Mouse (Mus musculus) hindbrain, embryonic 13.5 days (tissue): ENCODE data around the gene Acaa1b. TPM values are rescaled to one million over a fixed set of nuclear protein-coding genes. Genes with fewer than 3 reads are reported as not detected.

Source experiments
- ATAC-seq: fragments of 200-750 bp; cut with Nextera tagmentation; 2 replicates; pipeline ENCODE4 v1.8.0; 2017; ENCODE audit warnings: moderate TSS enrichment; ENCODE audit not compliant: low FRiP score
- H3K27ac ChIP-seq: fragments of 300-500 bp; sonication (generic); 2 replicates; pipeline ENCODE4 v1.5.1; 2015; ENCODE audit warnings: inconsistent platforms, mild to moderate bottlenecking, moderate library complexity
- H3K27me3 ChIP-seq: fragments of 300-500 bp; sonication (generic); 2 replicates; pipeline ENCODE4 v1.6.1; 2015; ENCODE audit warnings: mild to moderate bottlenecking, inconsistent platforms
- H3K36me3 ChIP-seq: fragments of 300-500 bp; sonication (generic); 2 replicates; pipeline ENCODE4 v1.6.1; 2015; ENCODE audit warnings: mild to moderate bottlenecking, inconsistent platforms
- H3K4me1 ChIP-seq: fragments of 300-500 bp; sonication (generic); replicated peaks from 2 replicates; pipeline ENCODE4 v1.6.1; 2015; ENCODE audit warnings: inconsistent platforms
- H3K4me2 ChIP-seq: fragments of 300-500 bp; sonication (generic); 2 replicates; pipeline ENCODE4 v1.6.1; 2015; ENCODE audit warnings: inconsistent platforms, mild to moderate bottlenecking, moderate library complexity
- H3K4me3 ChIP-seq: fragments of 300-500 bp; sonication (generic); 2 replicates; pipeline ENCODE4 v1.5.1; 2015; ENCODE audit warnings: mild to moderate bottlenecking, inconsistent platforms
- H3K9ac ChIP-seq: fragments of 300-500 bp; sonication (generic); 2 replicates; pipeline ENCODE4 v1.6.1; 2015; ENCODE audit warnings: mild to moderate bottlenecking, inconsistent platforms
- H3K9me3 ChIP-seq: fragments of 300-500 bp; sonication (generic); 2 replicates; pipeline ENCODE4 v1.6.1; 2016; ENCODE audit warnings: inconsistent platforms
- WGBS: fragments of 180-500 bp; shearing (Covaris S2); methylation state at CpG from one replicate; pipeline ENCODE4 v1.1.7; 2015; 5-methylcytosine and 5-hydroxymethylcytosine counted together
- polyA plus RNA-seq: library from polyadenylated mRNA; unstranded; fragments of >200 nt; fragmentation: Nextera tagmentation; extraction: Ambion mirVana; gene quantifications from 2 replicates; pipeline ENCODE4 v1.2.1, GENCODE M21; 2015

Gene Acaa1b
- polyA plus RNA-seq, 1 experiment from 2014 or later: 1.8 TPM

DNA sequence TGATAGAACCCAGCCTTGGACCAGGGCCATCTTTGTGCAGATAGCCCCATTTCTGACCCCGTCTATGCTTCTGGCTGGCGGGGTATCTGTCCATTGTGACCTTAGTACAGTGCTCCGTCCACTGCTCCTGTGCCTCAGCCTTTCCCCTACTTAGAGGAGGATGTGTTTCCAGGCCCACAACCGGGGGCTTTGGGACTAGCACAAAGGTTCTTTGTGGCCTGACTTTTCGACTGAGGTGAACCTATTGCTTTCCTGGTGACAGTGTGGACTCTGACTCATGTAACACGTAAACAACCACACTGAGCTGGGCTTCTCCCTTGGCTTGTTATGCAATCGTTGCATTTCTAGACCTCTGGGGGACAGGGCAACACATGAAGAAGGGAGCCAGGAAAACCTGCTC is 7.8 kb upstream of the Acaa1b start:
- Histone ChIP-seq H3K9me3 (no peaks in the 10 kb centered on the region; the same call in 1 of the 2 replicates), H3K27ac (no peak overlapping the region), H3K4me1 (no peaks in the 10 kb centered on the region), H3K4me3 (no peak overlapping the region), H3K27me3 (no peaks in the 10 kb centered on the region), H3K9ac (no peak overlapping the region), H3K36me3 (no peaks in the 10 kb centered on the region), H3K4me2 (no peak overlapping the region)
- no peak for ATAC-seq
- WGBS: 88% methylated on average over 7 of the region's 7 CpGs

DNA sequence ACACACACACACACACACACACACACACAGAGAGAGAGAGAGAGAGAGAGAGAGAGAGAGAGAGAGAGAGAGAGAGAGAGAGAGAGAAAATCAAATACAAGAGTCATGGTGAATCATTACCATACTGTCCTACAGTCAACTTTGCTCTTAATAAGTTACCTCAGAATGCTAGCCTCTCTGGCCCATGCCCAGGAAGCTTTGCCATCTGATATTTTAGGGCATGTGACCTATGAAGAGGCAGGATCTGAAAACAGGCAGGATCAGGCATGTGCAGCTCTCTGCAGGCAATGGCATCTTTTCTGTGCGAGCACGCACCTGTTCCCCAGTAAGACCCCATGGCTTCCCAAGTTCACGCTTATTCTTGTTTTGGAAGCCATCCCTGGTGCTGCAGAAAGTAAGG is 3.8 kb upstream of the Acaa1b start:
- Histone ChIP-seq H3K4me3 (no peak overlapping the region), H3K4me1 (no peaks in the 10 kb centered on the region; the same call in 1 of the 2 replicates), H3K27me3 (peaks cover 17% of the 10 kb centered on the region), H3K36me3 (no peaks in the 10 kb centered on the region), H3K9ac (no peak overlapping the region), H3K9me3 (no peaks in the 10 kb centered on the region), H3K4me2 (no peak overlapping the region), H3K27ac (no peak overlapping the region)
- 95% methylated on average over 3 of the region's 3 CpGs for WGBS
- no peak for ATAC-seq

DNA sequence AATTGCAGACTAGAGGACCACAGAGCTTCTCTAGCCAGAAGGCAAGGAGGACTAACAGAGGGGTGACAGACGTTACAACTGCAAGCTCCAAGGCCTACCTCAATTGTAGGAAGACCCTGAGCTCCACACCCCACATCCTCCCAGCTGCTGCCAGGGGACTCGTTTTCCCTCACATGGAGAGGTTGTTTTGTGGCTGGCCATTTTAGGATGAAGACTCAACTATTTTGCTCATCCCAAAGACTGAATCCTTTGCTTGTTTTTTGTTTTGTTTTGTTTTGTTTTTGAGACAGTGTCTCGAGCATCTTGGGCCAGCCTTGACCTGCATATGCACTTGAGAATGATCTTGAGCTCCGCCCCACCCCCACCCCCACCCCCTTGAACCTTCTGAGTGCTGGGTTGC is 2.0 kb upstream of the Acaa1b start, which contains the start of gene Gm47289:
Gene Gm47289, plus strand, starts transcription at position 301 of the 400 bp plus-strand sequence.
- 55% methylated on average over 4 of the region's 4 CpGs for WGBS
- H3K9ac ChIP-seq: no peak within 1 kb of the TSS
- no peaks in the 10 kb centered on the region for H3K9me3 ChIP-seq
- H3K4me2 ChIP-seq: no peak within 1 kb of the TSS
- H3K27ac ChIP-seq: no peak within 1 kb of the TSS
- H3K27me3 ChIP-seq: peaks cover 28% of the 10 kb centered on the region
- H3K4me1 ChIP-seq: no peaks in the 10 kb centered on the region; the same call in 1 of the 2 replicates
- ATAC-seq: no peak
- H3K36me3 ChIP-seq: no peaks in the 10 kb centered on the region
- no peak within 1 kb of the TSS for H3K4me3 ChIP-seq

DNA sequence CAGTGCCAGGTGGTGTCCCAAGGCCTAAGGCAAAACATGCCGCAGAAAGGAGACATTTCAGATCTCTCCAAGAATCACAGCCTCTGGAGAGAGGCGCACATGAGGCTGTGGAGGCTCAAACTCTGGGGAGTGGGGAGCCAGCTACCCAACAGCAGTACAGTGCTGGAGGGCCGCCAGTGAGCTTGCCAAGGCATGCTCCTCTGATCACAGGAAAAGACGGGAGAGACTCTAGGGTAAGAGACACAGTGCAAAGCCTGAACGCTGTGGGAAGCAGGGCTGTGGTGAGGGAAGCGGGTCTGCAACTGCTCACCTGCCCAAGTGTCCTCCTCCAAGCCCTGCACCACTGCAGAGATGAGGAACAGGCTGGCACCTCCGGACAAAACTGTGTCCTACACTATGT is 1.1 kb downstream of the Acaa1b start:
- ATAC-seq: no peak
- peaks cover 28% of the 10 kb centered on the region for H3K27me3 ChIP-seq
- H3K9ac ChIP-seq: no peak overlapping the region
- peak overlapping the region; percentile 60; the same call in 1 of the 2 replicates for H3K4me2 ChIP-seq
- WGBS: 55% methylated on average over 7 of the region's 7 CpGs
- H3K9me3 ChIP-seq: no peaks in the 10 kb centered on the region
- peak overlapping the region; percentile 57; the same call in 1 of the 2 replicates for H3K4me3 ChIP-seq
- no peak overlapping the region for H3K27ac ChIP-seq
- no peaks in the 10 kb centered on the region; the same call in 1 of the 2 replicates for H3K4me1 ChIP-seq
- no peaks in the 10 kb centered on the region for H3K36me3 ChIP-seq

DNA sequence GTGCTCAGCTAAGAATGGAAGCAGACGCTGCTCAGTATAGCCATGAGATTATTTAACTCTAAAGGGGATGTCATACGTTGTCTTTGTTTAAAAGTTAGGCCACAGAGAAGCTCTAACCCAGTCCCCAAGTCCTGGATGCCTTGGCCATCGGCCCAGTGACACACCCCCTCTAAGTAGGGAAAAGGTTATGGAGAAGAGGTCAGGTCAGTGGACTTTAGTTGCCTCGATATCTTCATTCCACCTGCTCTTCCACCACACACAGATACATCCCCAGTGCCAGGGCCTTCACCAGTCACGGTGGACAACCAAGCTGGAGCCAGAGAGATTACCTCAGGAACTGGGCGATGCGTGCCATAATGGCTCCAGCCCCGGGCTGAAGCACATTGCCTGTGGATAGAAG is 1.5 kb downstream of the Acaa1b start:
- H3K4me2 ChIP-seq: no peak overlapping the region
- no peak overlapping the region for H3K9ac ChIP-seq
- 84% methylated on average over 8 of the region's 8 CpGs for WGBS
- H3K4me3 ChIP-seq: no peak overlapping the region
- no peak for ATAC-seq
- no peak overlapping the region for H3K27ac ChIP-seq
- no peaks in the 10 kb centered on the region for H3K9me3 ChIP-seq
- H3K27me3 ChIP-seq: peaks cover 28% of the 10 kb centered on the region
- no peaks in the 10 kb centered on the region; the same call in 1 of the 2 replicates for H3K4me1 ChIP-seq
- no peaks in the 10 kb centered on the region for H3K36me3 ChIP-seq

DNA sequence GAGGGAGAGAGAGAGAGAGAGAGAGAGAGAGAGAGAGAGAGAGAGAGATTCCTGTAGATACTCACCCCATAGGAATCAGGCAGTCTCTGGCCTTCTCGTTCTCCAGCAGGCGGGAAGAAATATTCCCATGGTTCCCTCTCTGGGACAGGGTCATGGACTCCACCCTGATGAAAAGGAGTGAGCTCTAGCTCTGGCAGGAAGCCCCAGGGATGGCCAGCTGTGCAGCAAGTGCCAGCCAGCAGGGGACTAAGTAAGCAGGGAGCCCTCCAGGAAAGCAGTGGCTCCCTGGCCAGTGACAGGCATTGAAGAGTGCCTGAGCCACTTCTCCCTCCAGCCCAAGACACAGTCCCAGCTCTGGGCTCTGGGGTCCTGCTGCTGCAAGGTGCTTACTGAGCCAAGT is 5.1 kb downstream of the Acaa1b start:
- H3K4me2 ChIP-seq: no peak overlapping the region
- no peak overlapping the region for H3K27ac ChIP-seq
- H3K9ac ChIP-seq: peak overlapping the region; percentile 39; the same call in 1 of the 2 replicates
- no peaks in the 10 kb centered on the region; the same call in 1 of the 2 replicates for H3K4me1 ChIP-seq
- no peaks in the 10 kb centered on the region for H3K9me3 ChIP-seq
- H3K36me3 ChIP-seq: no peaks in the 10 kb centered on the region
- WGBS: 53% methylated on average over 2 of the region's 2 CpGs
- peaks cover 16% of the 10 kb centered on the region for H3K27me3 ChIP-seq
- H3K4me3 ChIP-seq: no peak overlapping the region
- ATAC-seq: no peak

DNA sequence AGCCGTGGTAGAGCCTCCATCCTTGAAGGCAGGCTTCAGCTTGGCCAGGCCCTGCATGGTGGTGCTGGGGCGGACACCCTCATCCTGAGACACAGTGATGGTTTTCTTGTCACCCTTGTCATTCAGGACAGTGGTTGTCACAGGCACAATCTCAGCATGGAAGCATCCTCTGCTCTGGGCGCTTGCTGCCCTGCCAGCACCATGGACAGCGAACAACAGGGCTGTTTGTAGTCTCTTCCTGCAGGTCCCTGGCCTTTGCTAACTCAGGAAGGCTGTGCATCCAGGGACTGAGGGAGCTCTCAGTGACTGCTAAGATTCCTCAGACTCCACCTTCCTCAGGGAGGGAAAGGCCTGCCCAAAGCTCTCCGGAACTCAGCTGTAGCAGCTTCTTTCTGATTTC is 7.3 kb downstream of the Acaa1b start:
- Histone ChIP-seq H3K9ac (no peak overlapping the region), H3K4me2 (no peak overlapping the region), H3K36me3 (no peaks in the 10 kb centered on the region), H3K4me1 (no peaks in the 10 kb centered on the region), H3K9me3 (no peaks in the 10 kb centered on the region), H3K4me3 (no peak overlapping the region), H3K27me3 (0 out of 2 replicates have a peak, but pooled peaks cover 1% of the 10 kb centered on the region), H3K27ac (no peak overlapping the region)
- WGBS: 36% methylated on average over 5 of the region's 5 CpGs
- no peak for ATAC-seq

DNA sequence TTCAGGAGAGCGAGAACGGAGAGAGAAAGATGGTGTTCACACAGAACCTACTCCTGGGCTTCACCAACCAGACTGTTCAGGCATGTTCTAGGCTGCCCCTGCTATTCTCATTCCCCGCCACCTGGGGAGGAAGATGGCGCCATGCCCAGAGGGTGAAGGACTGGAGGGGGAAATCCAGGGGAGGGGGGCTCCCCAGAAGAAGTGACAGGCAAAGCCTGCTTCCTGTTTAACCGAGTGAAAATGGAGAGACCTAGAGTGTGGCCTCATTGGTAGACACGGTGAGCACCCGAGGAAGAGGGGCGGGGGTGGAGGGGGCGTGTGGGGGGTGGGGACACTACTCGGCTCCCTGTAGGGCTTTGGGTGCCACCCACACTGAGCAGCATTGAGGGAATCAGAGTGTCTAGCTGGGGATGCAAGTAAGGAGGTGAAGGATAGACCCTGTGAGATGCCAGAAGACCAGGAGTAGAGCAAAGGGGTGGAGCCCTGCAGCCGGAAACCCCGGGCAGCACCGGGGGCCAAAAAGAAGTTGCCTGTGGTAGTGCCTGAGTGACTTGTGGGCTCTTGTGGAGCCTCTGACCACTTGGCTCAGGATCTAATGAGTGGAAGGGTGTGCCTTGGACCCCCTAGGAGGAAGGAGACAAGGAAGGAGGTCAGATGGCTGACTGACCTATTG is 10.7 kb downstream of the Acaa1b start:
- ATAC-seq: no peak
- Histone ChIP-seq H3K4me3 (no peak overlapping the region), H3K27ac (no peak overlapping the region), H3K27me3 (no peaks in the 10 kb centered on the region), H3K4me2 (no peak overlapping the region), H3K36me3 (no peaks in the 10 kb centered on the region), H3K4me1 (no peaks in the 10 kb centered on the region), H3K9ac (no peak overlapping the region), H3K9me3 (no peaks in the 10 kb centered on the region)
- 86% methylated on average over 13 of the region's 13 CpGs for WGBS

DNA sequence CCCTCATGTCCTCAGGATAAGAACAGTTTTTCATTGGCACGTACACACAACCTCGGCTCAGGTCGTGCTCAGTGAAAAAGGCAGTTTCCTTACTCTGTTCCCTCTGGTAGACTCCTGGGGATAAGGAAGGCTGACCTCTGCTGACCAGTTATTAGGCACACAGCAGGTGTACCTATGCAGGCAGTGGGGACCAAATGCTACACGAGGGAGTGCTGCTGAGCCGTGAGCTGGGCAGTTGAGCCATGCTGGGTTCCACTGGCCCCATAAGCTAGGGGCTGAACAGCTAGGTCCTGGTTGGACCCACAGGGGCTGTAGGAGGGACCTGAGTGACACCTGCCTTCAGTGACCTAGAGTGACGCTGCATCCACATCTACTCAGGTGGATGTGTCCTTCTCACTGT is 11.3 kb downstream of the Acaa1b start:
- 63% methylated on average over 6 of the region's 6 CpGs for WGBS
- no peak overlapping the region for H3K4me3 ChIP-seq
- ATAC-seq: no peak

DNA sequence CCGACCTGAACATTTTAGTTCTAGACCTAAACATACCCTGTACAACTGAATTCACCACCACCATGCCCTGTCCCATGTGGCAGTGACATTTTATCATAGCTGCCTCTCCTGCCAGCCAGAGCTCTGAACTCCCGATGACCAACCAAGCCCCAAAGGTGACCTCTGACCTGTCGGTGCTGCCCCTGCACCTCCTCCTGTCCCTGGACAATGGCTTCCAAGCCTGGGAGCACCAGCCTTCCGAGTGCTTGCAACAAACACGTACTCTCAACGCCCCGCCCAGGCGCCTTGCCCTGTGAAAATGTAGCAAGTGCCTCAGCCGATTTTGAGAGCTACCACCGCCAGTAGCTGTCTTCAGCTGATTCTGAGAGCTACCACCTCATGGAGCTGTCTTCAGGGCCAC is 11.8 kb downstream of the Acaa1b start:
- no peak overlapping the region for H3K4me3 ChIP-seq
- no peaks in the 10 kb centered on the region for H3K36me3 ChIP-seq
- H3K4me2 ChIP-seq: no peak overlapping the region
- no peaks in the 10 kb centered on the region for H3K27me3 ChIP-seq
- no peak for ATAC-seq
- no peaks in the 10 kb centered on the region for H3K9me3 ChIP-seq
- no peaks in the 10 kb centered on the region for H3K4me1 ChIP-seq
- WGBS: 43% methylated on average over 10 of the region's 10 CpGs
- H3K27ac ChIP-seq: no peak overlapping the region
- no peak overlapping the region for H3K9ac ChIP-seq

More for the DNA sequence above, 11.3 kb downstream of the Acaa1b start:
- no peaks in the 10 kb centered on the region for H3K4me1 ChIP-seq
- no peaks in the 10 kb centered on the region for H3K9me3 ChIP-seq
- H3K27me3 ChIP-seq: no peaks in the 10 kb centered on the region
- no peaks in the 10 kb centered on the region for H3K36me3 ChIP-seq
- H3K27ac ChIP-seq: no peak overlapping the region
- H3K4me2 ChIP-seq: no peak overlapping the region
- no peak overlapping the region for H3K9ac ChIP-seq

DNA sequence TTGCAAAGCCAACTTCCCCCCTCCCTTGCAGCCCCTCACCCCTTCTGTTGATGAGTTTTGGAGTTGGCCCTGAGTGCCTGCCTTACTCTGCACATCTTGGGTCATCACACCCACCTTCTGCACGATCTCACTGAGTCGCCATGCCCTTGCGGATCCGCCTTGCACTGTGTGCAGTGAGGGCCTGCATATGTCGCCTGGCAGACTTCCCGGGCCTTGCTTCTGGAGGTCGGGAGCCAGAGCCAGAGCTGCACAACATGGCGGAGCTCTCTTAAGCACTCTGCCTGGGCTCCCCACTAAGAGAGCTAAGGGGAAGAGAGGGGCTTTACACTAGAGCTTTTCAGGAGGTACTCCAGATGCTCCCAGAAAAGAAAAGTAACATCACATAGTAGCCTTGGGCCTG is 12.2 kb downstream of the Acaa1b start:
- Histone ChIP-seq H3K27ac (no peak overlapping the region), H3K4me3 (no peak overlapping the region), H3K4me1 (no peaks in the 10 kb centered on the region), H3K9me3 (no peaks in the 10 kb centered on the region), H3K27me3 (no peaks in the 10 kb centered on the region), H3K36me3 (no peaks in the 10 kb centered on the region), H3K9ac (no peak overlapping the region), H3K4me2 (no peak overlapping the region)
- no peak for ATAC-seq
- 88% methylated on average over 8 of the region's 8 CpGs for WGBS

DNA sequence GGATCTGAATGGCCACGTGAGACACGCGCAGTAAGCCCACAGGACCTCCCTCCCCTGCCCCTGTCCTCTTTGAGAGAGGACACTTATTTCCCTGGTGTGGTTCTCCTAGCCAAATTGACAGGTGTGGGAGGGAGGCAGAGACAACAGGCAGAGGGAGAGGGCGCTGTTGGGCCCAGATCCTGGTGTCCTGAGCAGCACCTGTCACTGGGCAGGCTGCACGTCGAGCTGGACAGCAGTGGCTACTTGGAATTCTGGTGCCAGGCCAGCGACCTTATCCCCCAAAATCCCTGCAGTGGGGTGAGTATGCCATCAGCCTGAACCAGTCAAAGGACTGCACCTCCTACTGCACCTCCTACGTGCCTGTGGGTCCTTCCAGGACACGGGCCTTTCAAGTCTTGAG is 13.5 kb downstream of the Acaa1b start:
- Histone ChIP-seq H3K4me3 (no peak overlapping the region), H3K27ac (no peak overlapping the region), H3K4me2 (no peak overlapping the region), H3K27me3 (no peaks in the 10 kb centered on the region), H3K4me1 (no peaks in the 10 kb centered on the region), H3K9ac (no peak overlapping the region), H3K36me3 (no peaks in the 10 kb centered on the region), H3K9me3 (no peaks in the 10 kb centered on the region)
- ATAC-seq: no peak
- 70% methylated on average over 9 of the region's 9 CpGs for whole genome bisulfite sequencing

DNA sequence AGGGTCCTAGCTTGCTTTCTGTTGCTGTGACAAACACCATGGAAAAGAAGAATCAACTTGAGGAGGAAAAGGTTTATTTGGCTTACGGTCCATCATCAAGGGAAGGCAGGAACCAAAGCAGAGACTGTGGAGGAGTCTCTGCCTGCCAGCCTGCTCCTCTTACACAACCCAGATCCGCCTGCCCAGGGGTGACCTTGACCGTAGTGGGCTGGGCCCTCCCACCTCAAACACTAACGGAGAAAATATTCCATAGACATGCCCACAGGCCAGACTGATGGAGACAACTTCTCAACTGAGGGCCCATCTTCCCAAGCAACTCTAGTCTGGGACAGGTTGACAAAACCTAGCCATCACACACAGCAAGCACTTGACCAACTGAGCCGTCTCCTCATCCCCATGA is 14.8 kb downstream of the Acaa1b start:
- H3K4me2 ChIP-seq: no peak overlapping the region
- H3K9ac ChIP-seq: no peak overlapping the region
- ATAC-seq: no peak
- no peaks in the 10 kb centered on the region for H3K9me3 ChIP-seq
- WGBS: 92% methylated on average over 5 of the region's 5 CpGs
- no peaks in the 10 kb centered on the region for H3K27me3 ChIP-seq
- no peak overlapping the region for H3K4me3 ChIP-seq
- H3K36me3 ChIP-seq: no peaks in the 10 kb centered on the region
- no peak overlapping the region for H3K27ac ChIP-seq
- H3K4me1 ChIP-seq: 0 out of 2 replicates have a peak, but pooled peaks cover 3% of the 10 kb centered on the region
